Mouse (Mus musculus): ENCODE results near the gene Lrrc75a.

Lrrc75a gene

DNA sequence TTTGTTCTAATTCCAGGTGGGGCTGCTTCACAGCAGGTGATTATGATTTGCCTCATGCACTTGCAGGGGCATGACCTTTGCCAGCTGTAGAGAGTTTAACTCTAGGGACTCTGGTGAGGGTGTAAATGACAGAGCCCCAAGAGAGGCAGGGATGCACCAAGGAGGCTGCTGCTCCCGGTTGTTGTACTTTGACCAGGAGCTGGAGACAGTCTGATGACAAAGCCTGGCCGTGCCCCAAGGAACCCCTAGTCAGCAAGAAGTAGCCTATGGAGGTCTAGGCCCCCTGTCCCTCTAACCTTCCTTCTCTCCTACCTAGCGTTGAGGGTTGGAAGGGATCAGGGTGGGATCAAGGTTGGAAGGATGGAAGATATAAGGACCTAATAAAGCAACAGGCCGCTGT, 32.9 kb downstream of the Lrrc75a start:
- no peak for DNase-seq (ENCODE audit: low spot score)

DNA sequence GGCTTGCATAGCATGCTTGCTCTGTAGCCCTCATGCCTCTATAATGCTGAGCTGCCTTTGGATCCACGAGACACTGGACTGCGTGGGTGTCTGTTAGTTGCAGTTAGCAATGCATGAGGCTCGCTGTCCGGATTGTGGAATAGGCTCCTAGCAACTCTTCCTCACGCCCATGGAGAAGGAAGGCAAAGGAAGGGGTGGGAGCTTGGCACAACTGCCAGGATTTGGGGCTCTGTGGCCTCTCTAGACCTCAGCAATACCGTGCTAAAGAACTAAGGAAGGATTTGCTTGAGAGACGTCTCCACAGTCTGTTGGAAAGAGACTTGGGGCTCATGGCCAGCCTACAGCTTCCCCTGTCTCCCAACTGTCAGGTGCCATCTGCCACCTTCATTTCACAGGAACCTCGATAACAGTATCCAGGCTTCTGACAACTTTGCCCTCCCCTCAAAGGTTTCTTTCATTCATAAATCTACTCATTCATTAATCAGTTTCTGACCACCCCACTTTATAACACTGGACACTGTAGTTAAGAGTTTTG, 33.4 kb downstream of the Lrrc75a start:
- no peak for DNase-seq (ENCODE audit: low spot score)

DNA sequence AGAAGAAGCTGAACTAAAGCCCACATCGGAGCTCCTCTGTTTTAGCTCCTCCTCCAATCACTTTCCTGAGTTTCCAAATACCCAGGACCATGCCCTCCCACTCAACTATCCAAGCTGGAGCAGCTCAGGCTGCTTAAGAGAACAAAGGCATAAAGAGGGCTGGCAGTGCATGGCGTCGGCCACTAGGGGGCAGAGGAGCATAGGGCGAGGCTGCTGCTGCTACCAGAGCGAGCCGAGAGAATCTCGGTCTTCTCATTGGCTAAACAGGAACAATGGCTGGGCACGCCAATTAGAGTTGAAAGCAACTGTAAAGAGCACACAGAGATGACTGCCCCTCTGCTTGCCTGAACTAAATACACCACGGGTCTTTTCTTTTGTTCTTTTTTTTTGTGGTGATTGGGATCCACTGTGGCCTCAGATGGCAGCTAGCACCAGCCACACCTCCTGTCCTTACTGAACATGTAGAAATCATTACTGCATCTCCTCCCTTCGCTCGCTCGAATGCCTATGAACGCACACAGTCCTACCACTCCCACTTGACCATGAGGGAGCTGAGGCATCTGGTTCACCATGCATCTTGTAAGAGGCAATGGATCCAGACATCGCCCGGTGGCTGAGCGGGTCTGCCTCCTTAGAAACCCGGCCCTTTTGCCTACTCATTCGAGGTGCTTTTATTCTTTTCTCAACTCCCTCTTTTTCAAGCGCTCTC, 34.5 kb downstream of the Lrrc75a start:
- peak; percentile 91 for DNase-seq (ENCODE audit: low spot score)

DNA sequence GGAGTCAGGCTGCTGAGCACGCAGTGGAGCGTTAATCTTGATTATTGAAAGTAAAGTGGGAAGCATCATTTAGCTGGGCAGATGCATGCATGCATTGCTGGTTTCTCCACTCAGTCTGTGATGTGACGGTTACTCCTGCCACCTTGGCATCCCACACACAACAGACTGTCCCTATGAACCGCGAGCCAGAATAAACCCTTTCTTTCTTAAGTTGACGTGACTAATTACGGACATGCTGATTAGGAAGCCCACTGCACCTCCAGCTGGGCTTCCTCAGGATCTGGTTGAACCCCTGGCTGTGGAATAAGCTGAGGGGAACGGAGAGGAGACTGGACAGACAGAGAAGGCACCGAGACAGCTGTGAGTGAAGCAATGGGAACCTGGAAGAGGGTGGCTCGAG, 35.7 kb downstream of the Lrrc75a start:
- no peak for DNase-seq (ENCODE audit: low spot score)

DNA sequence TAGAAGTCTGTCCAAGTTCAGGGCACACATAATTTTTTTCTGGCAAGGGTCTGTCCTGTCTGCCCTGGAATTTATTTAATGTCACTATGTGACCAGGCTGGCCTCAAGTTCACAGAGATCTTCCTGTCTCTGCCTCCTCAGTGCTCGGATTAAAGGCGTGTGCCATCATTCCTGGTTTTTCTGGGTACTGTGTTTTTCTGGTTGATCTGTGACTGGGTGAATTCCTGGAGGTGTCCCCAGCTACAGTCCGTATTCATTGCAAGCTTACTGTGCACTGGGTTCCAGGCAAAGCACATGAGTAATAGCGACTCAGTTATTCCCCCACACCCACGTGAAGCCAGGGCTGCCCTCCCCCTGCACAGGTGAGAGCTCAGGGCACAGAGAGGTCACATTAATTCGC, 38.0 kb downstream of the Lrrc75a start:
- no peak for DNase-seq (ENCODE audit: low spot score)

DNA sequence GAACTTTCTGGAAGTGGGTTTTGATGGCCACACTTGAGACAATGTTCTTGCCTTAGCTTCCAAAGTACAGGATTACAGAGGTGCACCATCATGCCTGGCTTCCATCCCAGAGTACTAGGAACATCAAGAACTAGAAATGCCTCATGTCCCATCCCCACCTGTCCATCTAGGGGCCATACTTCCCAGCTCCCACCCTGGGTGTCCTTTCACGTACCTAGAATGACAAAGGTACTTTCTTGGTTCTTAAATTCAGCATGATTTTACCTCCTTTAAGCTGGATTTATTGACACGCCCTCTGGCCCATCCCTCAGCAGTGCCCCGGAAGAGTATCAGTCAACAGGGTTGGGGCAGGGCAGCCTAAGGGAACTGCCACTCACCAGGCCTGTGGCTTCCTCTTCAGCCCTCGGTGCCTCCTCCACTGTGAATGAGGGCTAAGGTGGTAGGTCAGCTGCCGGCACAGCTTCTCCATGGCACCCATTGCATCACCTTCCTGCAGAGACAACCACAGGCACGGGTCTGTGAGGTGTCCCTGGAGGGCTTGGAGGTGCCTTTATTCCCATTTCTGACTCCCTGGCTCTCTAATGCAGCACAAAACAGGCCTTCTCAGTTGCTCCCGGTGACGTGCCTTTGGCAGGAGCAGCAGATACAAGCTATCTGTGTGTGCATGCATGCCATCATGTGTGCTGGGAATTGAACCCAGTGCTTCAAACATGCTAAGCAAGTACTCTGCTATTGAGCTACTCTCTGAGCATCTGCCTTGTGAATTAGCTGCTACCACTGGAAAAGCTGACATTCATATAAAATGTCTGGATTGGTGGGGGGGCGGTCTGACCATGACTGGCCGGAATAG, 39.3 kb downstream of the Lrrc75a start:
- DNase-seq (ENCODE audit: low spot score) = no peak

DNA sequence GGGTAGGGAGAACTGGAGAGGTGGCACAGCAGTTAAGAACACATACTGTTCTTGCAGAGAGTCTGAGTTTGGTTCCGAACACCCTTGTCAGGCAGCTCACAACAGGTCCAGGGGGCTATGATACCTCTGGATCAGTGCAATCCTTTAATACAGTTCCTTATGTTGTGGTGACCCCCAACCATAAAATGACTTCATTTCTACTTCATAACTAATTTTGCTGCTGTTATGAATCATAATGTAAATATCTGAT, 40.4 kb downstream of the Lrrc75a start:
- DNase-seq (ENCODE audit: low spot score) = no peak

DNA sequence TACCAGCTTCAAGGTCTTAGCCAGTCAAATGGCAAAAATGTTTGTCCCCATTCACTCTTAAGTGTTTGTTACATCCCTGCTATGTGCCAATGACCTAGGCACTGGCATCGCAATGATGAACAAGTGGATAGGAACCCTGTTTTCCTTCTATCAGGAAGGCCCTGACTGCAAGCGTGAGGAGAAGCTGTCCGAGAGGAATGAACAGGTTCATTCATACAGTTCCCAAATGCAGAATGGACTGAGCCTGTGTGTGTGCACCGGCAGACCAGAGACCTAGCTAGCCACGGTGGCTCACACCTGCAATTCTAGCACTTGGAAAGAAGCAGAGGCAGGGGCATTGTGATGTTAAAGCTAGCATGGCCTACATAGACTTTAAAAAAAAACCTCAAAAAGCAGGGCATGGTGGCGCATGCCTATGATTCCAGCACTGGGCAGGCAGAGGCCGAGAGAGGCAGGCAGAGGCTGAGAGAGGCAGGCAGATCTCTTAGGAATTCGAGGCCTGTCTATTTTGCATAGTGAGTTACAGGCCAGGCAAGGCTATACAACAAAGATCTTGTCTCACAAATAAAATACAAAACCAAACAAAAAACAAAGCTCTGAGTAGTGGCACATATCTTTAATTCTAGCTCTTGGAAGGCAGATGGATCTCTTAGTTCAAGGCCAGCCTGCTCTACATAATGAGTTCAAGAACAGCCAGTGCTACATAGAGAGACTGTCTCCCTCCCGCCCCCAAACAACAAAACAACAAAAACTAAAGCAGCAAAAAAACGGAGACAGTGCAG, 41.0 kb downstream of the Lrrc75a start:
- no peak for DNase-seq (ENCODE audit: low spot score)

DNA sequence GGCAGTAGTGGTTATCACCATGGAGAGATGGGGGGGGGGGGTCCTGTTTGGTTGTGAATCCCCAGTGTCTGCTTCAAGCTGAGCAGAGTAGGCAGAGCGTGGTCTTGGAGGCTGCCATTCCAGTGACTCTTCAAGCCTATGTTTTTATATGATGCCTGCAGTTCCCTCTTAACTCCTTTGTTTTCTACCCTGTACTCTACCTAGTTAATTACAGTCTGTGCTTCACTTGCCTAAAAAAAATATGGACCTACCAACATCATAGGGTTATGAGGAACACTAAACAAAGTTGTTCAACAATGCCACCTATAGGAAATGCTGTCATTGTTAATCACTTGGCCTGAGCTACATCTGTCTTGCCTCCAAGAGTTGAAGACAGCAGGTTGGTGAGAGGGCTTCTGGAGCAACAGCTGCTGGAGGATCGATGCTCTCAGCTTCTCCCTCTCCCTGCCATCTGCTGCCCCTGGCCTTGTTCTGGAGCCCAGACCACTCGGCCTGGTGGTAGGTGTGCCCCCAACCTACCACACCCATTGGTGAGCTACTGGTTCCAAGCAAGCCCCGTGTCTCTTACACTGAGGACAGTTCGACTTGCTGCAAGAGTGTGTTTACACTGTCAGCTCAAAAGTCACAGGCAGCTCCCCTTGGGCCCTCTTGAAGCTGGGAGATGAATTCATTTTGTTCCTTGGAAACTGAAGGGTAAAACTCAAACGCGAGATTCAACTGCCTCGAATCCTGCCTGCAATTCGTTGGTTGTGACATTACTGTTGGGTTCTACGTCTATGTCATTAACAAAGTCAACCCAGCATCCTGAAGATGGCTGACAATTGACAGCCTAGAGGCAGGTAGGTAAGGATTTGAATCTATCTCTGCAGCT, 41.8 kb downstream of the Lrrc75a start:
- DNase-seq (ENCODE audit: low spot score) = no peak

DNA sequence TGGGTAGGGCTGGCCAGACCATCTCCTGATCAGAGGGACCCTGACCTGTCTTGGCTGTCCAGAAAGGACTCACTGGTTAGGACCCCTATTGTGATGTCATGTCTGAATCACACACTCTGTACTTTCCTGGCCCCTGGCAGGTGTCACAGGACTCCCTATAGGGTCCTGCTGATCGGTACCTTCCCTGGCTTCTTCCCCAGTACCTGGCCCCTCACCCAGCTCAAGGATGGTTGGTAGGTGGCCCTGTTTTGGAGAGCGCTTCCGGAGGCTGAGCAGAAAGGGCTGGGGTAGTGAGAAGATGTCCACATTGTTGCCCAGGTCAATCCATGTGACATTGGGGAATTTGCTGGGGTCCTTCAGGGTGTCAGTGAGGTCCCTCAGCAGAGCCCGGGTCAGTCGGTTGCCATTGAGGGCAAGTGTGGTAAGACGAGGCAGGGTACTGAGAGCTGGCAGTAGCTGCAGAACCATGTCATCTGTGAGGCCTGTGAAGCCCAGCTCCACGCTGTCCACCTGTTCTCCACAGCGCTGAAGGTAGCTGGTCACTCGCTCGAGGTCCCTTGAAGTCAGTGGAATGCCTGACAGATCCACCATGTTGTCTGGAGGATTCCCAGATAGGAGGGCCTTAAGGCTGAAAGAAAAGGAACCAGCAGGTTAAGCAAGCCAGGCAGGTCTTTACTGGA, 42.6 kb downstream of the Lrrc75a start:
- DNase-seq (ENCODE audit: low spot score) = no peak

DNA sequence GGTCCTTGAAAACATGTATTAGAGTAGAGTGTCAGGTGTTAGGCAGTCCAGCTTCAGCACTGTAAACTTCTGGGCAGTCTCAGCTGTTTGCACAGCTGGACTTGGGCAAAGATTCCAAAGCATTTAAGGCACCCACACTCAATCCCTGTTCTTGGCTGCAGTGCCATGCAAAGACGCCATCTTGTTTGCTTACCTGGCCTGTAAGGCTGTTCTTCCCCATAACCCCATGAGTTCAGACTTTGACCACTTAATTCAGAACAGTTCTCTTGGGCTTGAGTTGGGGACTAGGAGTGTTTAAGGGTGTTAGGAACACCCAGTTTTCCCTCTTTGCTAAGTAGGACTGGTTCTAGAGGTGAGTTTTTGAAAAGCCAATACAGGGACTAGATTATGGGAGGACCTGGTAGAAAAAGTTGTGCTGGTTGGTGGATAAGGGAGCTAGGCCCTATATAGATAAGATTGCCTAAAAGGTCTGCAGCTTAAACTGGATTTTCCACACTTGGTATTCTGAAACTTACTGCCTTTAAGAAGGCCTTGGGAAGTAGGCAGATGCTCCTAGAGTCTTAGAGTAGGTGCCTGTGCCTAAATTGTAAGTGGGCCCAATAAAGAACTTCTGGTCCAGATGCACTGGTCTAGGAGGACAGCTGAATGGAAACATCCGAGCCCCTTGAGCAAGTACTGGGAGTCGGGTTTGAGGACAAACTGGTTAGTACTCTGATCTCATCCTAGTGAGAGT, 43.3 kb downstream of the Lrrc75a start:
- DNase-seq (ENCODE audit: low spot score) = no peak

DNA sequence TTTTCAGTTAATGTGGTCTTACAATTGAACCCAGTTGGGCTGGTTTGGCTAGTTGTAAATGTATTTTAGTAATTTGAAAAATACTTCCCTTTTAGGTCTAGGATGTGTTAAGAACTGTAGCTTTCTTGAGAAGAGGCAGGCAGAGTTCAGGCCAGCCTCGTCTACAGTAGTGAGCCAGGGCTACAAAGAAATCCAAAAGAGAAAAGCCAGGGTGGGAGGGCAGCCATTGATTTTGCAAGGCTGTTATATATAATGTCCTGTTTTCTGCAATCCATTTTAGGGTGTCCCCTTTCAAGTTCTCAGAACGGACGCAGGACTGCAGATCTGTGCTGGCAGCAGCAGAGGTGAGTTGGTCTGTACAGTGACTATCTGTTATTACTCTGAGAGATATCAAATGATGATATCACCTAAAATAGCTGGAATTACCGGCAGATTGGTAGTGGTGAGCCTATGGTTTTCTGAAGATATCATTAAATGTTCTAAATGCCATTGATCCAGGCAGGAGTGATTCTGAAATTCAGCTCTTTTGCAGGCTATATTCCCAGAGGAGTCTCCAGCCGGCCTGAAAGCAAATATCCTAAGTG, 44.1 kb downstream of the Lrrc75a start:
- no peak for DNase-seq (ENCODE audit: low spot score)

DNA sequence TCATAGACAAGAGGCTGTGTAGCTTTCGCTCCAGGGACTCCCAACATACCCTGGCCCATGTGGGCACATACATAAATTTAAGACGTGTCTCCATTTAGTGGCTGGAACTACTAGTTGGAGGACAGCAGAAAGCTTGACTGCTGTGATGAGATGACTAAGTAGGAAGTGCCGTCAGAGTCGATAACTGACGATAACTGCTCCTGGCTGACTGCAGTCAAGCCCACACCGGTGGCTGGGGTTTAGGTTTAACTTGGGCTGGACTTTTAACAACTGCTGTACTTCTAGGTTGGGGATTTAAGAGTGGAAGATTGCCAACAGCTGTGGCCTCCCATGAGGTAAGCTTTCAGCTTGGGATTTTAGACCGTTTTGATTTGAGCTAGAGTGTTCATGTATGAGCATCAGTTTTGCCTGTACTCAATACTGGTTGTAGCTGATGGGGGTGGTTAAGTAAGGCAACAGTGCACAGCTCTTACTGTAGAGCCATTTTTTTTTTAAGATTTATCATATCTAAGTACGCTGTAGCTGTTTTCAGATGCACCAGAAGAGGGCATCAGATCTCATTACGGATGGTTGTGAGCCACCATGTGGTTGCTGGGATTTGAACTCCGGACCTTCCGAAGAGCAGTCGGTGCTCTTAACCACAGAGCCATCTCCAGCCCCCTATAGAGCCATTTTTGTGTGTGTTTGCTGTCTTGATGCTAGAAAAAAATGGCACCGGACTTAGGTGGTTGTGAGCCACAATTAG, 44.8 kb downstream of the Lrrc75a start:
- no peak for DNase-seq (ENCODE audit: low spot score)

DNA sequence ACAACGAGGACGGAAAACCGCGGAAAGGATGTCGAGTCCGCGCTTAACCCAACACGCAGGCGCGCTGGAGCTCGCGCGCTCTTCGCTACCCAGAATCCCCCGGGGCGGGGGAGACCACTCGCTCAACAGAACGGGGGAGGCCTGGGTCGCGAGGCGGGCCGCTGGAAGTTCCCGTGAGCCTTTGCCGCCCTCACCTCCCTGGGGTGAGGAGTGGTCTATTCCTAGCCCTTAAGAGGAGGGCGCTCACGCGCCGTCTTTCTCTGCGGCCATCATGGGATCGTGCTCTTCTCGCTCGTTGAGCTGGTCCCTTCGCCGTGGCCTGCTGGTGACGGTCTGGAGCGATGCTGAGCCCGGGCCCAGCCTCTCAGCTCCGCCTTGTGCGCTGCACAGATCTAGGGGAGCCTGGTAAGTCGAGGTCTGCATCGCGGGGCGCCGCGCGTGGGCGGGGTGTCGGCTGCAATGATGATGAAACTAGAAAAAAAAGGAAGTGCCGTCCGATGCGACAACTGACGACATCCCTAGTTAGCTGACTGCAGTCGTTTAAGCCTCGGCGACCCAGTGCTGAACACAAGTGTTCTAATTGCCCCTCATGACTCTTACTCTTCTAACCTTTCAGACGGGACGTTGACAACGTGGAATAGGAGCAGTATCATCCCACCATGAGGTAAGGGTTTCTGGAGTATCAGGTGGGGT, 45.6 kb downstream of the Lrrc75a start:
- peak; percentile 96 for DNase-seq (ENCODE audit: low spot score)

DNA sequence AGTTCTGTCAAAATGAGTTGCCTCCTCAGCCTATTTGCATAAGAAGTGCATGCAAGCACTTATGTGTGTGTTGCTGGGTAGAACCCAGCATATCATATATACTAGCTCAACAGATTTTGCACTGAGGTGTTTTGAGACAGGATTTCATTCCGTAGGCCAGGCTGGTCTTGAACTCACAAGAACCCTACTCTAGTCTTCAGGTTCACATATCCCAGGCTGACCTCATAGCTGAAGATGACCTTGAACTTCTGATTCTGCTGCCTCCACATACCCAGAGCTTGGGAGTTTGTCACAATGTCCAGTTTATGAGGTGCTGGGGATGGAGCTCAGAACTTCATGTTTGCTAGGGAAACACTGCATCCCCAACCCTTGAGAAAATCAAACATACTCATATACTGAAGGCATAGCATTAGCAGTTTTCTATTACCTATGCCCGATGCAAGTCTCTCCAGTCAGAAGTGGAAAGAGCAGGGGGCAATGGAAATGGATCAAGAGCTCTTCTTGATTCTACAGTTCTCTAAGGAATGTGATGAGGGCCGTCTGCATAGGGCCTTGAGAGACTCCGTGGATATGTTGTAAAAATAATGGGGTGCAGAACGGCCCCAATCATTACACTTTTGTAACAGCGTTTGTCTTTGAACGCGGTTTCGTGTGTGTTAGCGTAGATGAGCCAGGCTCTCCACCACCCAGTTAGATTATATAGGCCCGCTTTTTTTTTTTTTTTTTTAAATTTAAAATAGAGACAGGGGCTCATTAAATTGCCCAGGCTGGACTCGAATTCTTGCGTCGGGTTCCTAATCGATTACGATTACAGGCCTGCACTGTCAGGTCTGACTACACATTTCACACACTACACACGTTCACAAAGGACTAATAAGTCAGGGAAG, 46.3 kb downstream of the Lrrc75a start:
- DNase-seq (ENCODE audit: low spot score) = no peak

DNA sequence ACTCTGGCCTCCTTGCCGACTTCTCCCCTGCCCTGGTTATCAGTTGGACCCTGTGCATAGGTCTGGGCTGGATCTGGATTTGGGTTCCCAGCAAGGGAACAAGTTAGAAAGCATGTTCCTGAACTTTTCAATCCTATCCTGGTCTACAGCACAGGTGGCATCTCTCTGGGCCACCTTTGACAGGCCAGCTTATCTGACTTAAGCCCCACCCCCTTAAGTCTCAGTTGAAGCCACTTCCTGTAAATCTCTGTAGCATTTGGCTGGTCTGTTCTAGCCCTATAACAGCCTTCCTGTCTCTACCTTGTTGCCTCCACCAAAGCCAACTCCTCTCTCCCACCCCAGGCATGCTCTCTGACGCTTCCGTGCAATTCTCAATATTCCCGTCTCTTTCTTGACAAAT, 49.8 kb downstream of the Lrrc75a start:
- no peak for DNase-seq (ENCODE audit: low spot score)

DNA sequence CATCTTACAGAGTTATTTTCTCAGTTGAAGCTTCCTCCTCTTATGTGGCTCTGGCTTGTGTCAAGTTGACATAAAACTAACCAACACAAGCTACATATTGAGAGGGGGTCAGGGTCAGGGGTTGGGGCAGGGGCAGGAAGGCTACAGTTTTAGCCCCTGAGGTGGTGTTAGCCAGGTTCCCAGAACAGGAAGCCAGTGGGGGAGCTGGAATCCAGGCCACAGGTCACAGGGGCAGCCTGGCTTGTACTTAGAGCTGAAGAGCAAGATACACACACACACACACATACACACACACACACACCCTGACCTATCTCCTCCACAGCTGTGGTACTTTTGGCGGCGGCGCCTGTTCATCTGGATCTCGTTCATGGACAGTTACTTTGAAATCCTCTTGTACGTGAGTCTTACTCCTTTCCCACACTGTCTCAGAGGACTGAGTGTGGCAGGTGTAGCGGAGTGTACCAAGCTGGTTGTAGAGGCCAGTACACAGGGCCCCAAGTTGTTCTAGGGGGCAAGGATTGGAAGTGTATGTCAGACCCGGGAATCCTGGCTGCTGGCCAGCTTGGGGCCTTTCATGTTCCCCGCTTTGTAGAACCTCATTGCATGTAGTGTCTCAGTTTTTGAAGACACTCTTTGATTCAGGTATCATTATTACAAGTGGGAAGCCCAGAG, 56.3 kb downstream of the Lrrc75a start:
- no peak for DNase-seq (ENCODE audit: low spot score)
